Comparison of ENCODE assay signal across 19 mouse cellular contexts in genomic region chr1:150711438-150711837, GRCm38 (mm10).
DNase-seq lines count a peak whose midpoint lies in the region; ATAC-seq and TF ChIP-seq lines count a peak whose summit lies in the region.
"Had no signal": no experiment of that assay in that cellular context is flagged by ENCODE, and none has a peak within 500 bp of the region (broad histone marks: within the 10 kb centered on the region; RNA-seq: fewer than 3 reads in every experiment).

No protein-coding gene starts in this region.

- peaks cover 2% of the 10 kb centered on the region; the same call in 1 of the 2 replicates for H3K36me3 ChIP-seq in heart, embryonic 10.5 days
- H3K36me3 ChIP-seq in lung, embryonic 15.5 days: no peaks in the 10 kb centered on the region
- no peaks in the 10 kb centered on the region for H3K36me3 ChIP-seq in hindbrain, embryonic 14.5 days (replicated peaks; ENCODE audit: control insufficient read depth, insufficient read depth)
- H3K36me3 ChIP-seq: forebrain, embryonic 12.5 days; liver, embryonic 12.5 days; midbrain, embryonic 10.5 days had no signal

- H3K4me1 ChIP-seq in heart, embryonic 10.5 days: no peaks in the 10 kb centered on the region
- no peaks in the 10 kb centered on the region; the same call in 1 of the 2 replicates for H3K4me1 ChIP-seq in lung, embryonic 15.5 days
- no peaks in the 10 kb centered on the region for H3K4me1 ChIP-seq in lung, adult 2 months (ENCODE audit: control insufficient read depth, insufficient read depth, low read length)
- no peaks in the 10 kb centered on the region for H3K4me1 ChIP-seq in hindbrain, embryonic 14.5 days (replicated peaks; ENCODE audit: control insufficient read depth, insufficient read depth, low read length)
- H3K4me1 ChIP-seq: forebrain, embryonic 12.5 days; liver, embryonic 12.5 days; midbrain, embryonic 10.5 days had no signal

- no peaks in the 10 kb centered on the region for H3K9me3 ChIP-seq in heart, embryonic 10.5 days
- no peaks in the 10 kb centered on the region for H3K9me3 ChIP-seq in lung, embryonic 15.5 days
- no peaks in the 10 kb centered on the region for H3K9me3 ChIP-seq in hindbrain, embryonic 14.5 days (ENCODE audit: control insufficient read depth, low read length)
- H3K9me3 ChIP-seq: forebrain, embryonic 12.5 days; liver, embryonic 12.5 days; midbrain, embryonic 10.5 days had no signal

- 72% methylated on average over 5 of the region's 5 CpGs for WGBS in heart, embryonic 10.5 days
- WGBS in lung, embryonic 15.5 days: 42% methylated on average over 5 of the region's 5 CpGs
- 52% methylated on average over 5 of the region's 5 CpGs for WGBS in lung, adult 2 months
- WGBS in hindbrain, embryonic 14.5 days: 81% methylated on average over 5 of the region's 5 CpGs

- TF ChIP-seq CTCF in lung, adult 2 months (IDR thresholded peaks at IDR 0.05; ENCODE audit: insufficient read depth, low read length): no peak

- no peak overlapping the region for H3K4me2 ChIP-seq in lung, embryonic 15.5 days
- H3K4me2 ChIP-seq in hindbrain, embryonic 14.5 days (replicated peaks): no peak overlapping the region
- H3K4me2 ChIP-seq: forebrain, embryonic 12.5 days; liver, embryonic 12.5 days had no signal

- no peak overlapping the region for H3K9ac ChIP-seq in lung, embryonic 15.5 days
- H3K9ac ChIP-seq in hindbrain, embryonic 14.5 days: no peak overlapping the region
- H3K9ac ChIP-seq: forebrain, embryonic 12.5 days; liver, embryonic 12.5 days had no signal

- no peak overlapping the region for H3K4me3 ChIP-seq in heart, embryonic 10.5 days
- no peak overlapping the region for H3K4me3 ChIP-seq in lung, embryonic 15.5 days
- no peak overlapping the region for H3K4me3 ChIP-seq in lung, adult 2 months (replicated peaks; ENCODE audit: extremely low read depth, low read depth, low read length)
- no peak overlapping the region for H3K4me3 ChIP-seq in hindbrain, embryonic 14.5 days (replicated peaks; ENCODE audit: low read length)
- H3K4me3 ChIP-seq: forebrain, embryonic 12.5 days; left cerebral cortex, adult 2 months; liver, embryonic 12.5 days; midbrain, embryonic 10.5 days had no signal

- peak; percentile 31; the same call in 1 of the 2 replicates for ATAC-seq in lung, embryonic 15.5 days (ENCODE audit: borderline replicate concordance, extremely low read depth, low FRiP score, low TSS enrichment)
- no peak for ATAC-seq in hindbrain, embryonic 14.5 days (ENCODE audit: low FRiP score)
- ATAC-seq: hindbrain, postnatal 0 days; liver, embryonic 12.5 days had no signal

- TF ChIP-seq POLR2A in lung, adult 2 months (IDR thresholded peaks at IDR 0.05; ENCODE audit: borderline replicate concordance, extremely low read depth, low read depth, low read length): no peak

- intact Hi-C loops in heart, postnatal 10 days (cut with DNase I): no loop called here
- intact Hi-C loops in gastrocnemius, postnatal 14 days (cut with DNase I; ENCODE audit: low total_unique reads): no loop called here

- no peaks in the 10 kb centered on the region for H3K27me3 ChIP-seq in heart, embryonic 10.5 days (ENCODE audit: insufficient read depth, poor library complexity, severe bottlenecking)
- no peaks in the 10 kb centered on the region for H3K27me3 ChIP-seq in lung, embryonic 15.5 days
- no peaks in the 10 kb centered on the region for H3K27me3 ChIP-seq in hindbrain, embryonic 14.5 days (ENCODE audit: control insufficient read depth, insufficient read depth, low read length)
- H3K27me3 ChIP-seq: forebrain, embryonic 12.5 days; liver, embryonic 12.5 days had no signal

- H3K27ac ChIP-seq in heart, embryonic 10.5 days: no peak overlapping the region
- no peak overlapping the region for H3K27ac ChIP-seq in lung, embryonic 15.5 days
- H3K27ac ChIP-seq in hindbrain, embryonic 14.5 days: no peak overlapping the region
- H3K27ac ChIP-seq: forebrain, embryonic 12.5 days; hindbrain, postnatal 0 days; left cerebral cortex, adult 2 months; liver, embryonic 12.5 days; macrophage; midbrain, embryonic 10.5 days had no signal

- peak; percentile 53 to 64 for DNase-seq in heart, postnatal 10 days
- no peak for DNase-seq in heart, embryonic 10.5 days (ENCODE audit: low spot score)
- no peak for DNase-seq in lung, adult 2 months
- DNase-seq in gastrocnemius, postnatal 14 days: peak; percentile 32
- DNase-seq in gastrocnemius, postnatal 25 days: peak; percentile 27
- DNase-seq in hindbrain, embryonic 14.5 days (ENCODE audit: low spot score): no peak
- DNase-seq: cerebellum, adult 18-20 months; kidney, adult 11 months; kidney, postnatal 14 days; layer of hippocampus, adult 9-11 months; left cerebral cortex, postnatal 4 days; thymus, postnatal 25 days had no signal

Comparison
In these comparisons a context has a peak if more than half of its experiments do, and no peak if none do; other contexts are left out.
1. DNase-seq: peak in heart, postnatal 10 days (2 of 2), gastrocnemius, postnatal 14 days (single experiment) and gastrocnemius, postnatal 25 days (single experiment); none in heart, embryonic 10.5 days (single experiment), lung, adult 2 months (single experiment) and hindbrain, embryonic 14.5 days (single experiment).